Mouse (Mus musculus) T-helper 2 cell (primary cell): ENCODE data around the gene Ppcdc.
"Not testable (repeated sequence)": the region's sequence is repeated elsewhere in the genome, so short reads cannot be mapped to it uniquely, and the experiment has no call there.

Source experiments
- in situ Hi-C: fragments of 300-600 bp; cut with MboI, MseI; formaldehyde crosslinking; loops from one replicate; pipeline ENCODE4 v1.15.1; 2025; ENCODE audit warnings: high pct_unique_total_duplicates

The Ppcdc gene

DNA sequence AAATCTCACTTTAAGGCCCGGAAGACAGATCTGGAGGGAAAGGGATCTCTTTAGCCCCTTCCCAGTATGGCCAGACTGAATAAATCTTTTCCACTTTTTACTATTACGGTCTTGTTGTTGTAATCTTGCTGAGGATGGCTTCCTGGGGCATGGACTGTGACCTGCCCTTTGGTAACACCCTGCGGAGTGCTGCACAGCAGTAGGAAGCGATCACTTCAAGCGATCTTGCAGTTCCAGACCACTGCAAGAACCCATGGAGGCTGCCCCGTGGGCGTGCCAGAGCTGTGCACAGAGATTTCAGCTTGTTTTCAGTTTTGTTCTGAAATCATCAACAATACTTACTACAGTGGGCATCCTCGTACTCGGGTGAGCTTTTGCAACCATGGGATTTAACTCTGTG, 8.7 kb downstream of the Ppcdc start:
- in situ Hi-C loops, result no loop called here

DNA sequence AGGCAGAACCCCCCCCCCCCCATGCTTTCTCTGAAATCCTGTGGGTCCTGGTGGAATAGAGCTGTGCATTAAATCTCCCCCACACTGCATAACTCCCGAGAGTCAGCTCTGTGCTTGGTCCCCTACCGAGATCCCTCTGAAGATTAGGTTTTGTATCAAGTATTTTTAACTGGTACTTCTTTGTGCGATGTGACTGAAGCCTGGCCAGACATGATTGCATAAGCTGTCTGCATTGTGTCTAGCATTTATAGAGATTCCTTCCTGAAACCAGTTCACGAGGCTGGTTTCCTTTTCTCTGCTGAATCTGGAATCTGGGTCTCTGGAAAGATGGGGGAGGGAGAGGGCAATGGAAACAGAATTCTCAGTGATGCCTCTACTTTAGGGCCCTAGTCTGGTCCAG, 11.5 kb downstream of the Ppcdc start:
- in situ Hi-C loops, result no loop called here

DNA sequence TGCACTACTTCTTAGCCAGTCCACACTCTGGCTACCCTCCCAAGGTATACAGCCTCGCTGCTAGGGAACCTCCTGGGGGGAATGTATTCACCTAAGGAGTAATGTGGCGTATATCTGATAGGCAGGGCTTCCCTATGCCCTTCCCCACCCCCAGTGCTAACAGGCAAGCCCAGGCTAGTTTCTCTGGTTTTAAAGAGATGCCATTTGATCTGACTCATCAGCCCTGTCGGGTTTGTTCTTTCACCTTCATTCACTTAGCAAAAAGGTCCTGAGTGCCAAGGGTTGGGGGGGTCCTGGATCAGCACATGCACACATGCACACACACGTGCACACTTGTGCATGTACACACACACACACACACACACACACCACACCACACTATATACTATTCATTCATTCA, 12.0 kb downstream of the Ppcdc start:
- in situ Hi-C loops, result no loop called here

DNA sequence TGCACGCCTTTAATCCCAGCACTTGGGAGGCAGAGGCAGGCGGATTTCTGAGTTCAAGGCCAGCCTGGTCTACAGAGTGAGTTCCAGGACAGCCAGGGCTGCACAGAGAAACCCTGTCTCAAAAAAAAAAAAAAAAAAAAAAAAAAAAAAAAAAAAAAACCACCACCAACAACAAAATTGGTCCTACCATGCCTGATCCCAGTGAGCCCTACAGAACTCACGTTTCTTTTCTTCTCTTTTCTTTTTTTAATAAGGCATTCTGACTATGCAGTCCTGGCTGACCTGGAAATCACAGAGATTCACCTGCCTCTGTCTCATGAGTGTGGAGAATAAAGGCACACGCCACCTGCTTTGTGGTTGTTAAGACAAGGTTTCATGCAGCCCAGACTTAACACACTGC, 12.8 kb downstream of the Ppcdc start:
- in situ Hi-C loops, result not testable (repeated sequence)

DNA sequence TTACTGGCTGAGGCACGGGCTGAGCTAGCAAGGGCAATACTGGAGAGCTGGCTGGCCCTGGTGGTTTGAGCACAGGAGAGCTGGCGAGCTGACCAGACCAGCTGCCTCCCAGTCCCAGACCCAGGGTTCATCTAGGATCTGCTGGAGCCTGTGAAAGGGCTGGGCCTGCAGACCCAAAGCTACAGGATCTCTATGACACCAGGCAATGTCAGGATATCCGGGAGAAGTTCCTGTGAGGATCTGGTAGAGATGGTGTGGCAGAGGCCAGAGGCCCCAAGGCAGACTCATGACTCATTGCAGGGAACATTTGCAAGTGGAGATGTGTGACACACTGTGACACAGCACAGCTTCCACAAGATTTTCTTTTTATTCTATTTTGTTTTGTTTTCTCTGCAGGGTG, 14.8 kb downstream of the Ppcdc start:
- in situ Hi-C loops, result no loop called here

DNA sequence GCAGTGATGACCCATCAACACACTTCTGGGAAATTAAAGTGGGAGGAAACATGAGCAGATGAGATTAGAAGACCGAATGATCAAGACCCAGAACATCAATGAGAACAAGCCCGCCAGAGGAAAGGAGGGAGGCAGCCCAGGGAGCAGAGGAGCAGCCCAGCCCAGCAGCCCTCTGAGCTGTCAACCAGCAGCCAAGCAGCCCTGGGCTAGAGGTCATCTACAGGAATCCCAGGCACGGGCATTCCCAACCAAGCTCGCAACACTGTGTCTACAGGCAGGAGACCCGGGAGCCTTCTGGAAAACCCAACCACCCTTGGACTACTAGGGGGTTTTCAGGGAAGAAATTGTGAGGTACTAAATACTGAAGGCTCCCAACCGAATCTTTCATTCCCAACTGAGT, 15.9 kb downstream of the Ppcdc start:
- in situ Hi-C loops, result no loop called here

DNA sequence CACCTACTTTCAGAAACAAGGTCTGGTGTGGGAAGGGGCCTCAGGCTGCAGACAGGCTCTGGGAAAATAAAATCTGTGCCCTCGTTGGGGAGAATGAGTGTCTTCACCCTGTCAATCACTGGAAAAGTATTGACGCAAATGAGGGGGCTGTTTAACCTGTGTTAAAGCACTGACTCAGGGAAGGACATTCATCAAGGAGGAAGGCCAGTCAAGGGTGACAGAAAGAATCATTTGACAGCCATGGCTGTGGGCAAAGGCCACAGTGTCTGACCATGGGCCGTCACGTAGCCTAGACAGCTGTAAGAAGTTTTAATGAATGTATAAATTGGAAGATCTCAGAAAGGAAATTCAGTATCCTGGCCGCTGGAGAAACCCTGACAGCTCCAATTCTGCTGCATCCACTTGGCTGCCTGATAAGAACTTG, 18.2 kb downstream of the Ppcdc start:
- in situ Hi-C loops, result no loop called here

DNA sequence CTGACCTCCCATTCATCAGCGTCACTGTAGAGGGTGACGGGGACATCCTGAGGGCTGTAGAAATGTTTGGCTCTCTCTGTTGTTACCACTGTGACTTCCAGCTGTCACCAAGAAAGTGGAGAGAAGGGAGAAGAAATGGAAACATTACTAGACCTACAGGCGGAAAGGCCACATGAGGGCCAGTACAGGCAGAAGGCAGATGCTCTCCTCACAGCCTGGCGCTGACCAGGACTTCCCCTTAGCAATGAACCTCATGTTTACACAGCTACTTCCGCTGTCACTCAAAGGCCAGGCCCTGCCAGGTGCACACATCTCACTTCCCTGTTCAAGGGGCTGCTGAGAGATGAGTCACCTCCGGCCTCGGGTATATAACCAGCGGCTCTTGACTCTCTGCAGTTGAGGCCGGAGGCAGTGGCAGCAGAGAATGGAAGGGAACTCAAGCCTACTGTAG, 18.8 kb downstream of the Ppcdc start:
- in situ Hi-C loops, result no loop called here

DNA sequence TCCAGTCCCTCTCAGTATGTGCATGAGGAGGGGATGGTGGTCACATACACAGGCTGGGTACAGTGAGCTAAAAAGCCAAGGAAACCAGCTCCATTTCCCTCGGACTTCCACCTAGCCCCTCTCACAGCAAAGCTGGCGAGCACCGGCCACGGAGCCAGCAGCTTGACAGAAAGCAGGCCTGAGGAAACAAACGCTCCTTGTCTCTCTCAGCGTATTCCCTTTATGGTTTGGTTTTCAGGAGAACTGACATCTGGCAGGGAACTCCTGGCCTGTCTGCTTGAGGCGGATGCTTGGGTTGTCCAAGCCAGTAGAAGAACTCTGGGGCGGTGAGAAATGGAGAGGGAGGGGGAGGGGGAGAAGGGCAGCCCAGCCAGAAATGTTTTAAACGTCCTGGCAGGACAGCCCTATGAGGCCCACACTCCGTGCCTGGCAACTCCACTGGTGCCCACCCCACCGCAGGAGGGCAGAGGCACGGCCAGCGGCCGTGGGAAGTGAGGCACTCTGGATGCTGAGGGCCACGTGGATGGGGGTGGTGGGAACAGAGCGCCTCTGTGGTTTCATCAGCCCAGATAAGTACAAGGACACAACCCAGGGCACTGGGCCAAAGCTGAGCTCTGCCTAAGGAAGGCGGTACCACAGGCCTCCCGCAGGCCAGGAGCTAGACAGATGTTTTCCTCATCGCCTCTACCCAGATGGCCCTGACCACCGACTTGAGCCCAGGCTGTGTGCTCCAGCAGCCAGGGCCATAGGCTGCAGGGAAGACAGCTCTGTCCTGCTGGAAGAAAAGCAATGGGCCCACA, 19.4 kb downstream of the Ppcdc start:
- in situ Hi-C loops, result no loop called here

DNA sequence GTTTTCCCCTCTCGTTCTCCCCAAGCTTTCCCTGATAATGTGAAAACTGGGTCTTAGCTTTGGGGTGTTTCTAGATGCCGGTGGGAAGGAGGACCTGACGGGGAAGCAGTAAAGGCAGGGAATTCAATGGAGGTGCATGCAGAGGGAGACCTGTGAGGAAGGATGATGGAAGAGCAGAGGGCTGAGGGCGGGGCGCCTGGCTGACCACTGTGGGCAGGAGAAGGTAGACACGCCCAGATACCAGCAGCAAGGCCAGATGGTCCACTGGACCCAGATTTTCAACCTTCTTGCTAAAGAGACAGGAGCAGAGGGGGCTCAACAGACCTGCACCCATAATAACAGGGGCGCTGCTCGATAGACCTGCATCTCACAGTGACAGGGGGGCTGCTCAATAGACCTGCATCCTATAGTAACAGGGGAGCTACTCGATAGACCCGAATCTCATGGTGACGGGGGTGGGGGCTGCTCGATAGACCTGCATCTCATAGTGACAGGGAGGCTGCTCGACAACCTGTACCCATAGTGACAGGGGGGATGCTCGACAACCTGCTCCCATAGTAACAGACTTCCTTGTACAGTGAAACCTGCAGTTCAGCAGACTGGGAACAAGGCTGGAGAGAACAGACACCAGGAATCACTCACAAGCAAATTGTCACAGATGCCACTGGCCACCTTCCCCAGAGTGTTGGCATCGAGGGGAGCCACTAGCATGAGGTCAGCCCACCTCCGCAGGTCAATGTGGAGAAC, 20.2 kb downstream of the Ppcdc start:
- in situ Hi-C loops, result loop anchor here (10.0 kb wide), 1 partner anchor 165 kb away; no protein-coding TSS in a partner anchor

DNA sequence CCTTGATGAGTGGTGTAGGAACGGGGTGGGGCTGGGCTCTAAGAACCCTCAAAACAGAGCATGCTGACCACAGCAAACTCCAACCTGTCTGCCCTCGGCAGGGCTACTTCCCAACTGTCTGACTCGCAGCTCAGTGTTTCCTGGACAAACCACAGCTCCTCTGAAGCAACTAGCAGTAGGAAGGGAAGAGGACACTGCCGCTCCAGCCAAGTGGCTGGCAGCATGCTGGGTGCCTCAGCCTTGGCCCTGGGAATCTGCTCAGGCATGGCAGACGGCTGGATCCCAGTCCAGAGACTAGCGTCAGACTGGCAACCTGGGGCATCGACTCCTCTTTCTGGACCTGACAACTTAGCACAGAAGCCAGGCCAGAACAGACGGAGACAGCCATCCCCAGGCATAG, 22.6 kb downstream of the Ppcdc start:
- in situ Hi-C loops, result loop anchor here (10.0 kb wide), 1 partner anchor 163 kb away; no protein-coding TSS in a partner anchor

DNA sequence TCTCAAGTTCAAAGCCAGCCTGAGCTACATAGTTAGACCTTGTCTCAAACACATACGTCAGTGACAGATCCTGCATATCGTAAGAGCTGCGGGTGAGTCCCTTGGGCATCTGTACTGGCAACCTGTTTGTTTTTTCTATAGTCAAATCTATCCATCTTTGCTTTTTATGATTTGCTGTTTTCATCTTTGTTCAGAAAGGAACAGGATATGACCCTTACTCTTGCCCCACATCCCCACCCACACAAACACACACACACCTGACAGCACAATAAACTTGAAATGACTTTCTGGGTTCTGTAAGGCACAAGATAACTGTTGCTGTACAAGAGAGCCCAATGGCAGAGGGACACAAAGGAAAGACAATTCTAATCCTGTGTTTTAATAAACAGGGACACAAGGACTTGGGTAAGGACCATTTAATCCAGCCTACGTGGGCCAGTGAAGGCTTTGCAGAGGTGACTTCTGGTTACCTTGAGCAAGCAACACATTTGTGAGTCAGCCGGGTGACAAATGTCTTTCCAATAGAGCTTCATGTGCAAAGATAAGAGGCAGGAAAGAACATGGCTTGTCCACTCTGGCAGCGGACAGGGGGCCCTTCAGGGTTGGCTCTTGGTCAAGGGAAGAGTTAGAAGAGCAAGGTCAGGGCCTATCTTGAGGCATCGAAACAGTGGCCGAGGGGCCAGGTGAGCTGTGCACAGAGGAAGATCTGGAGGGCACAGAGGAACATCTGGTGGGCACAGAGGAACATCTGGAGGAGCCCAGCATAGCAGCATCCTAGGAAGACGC, 32.6 kb downstream of the Ppcdc start:
- in situ Hi-C loops, result no loop called here

DNA sequence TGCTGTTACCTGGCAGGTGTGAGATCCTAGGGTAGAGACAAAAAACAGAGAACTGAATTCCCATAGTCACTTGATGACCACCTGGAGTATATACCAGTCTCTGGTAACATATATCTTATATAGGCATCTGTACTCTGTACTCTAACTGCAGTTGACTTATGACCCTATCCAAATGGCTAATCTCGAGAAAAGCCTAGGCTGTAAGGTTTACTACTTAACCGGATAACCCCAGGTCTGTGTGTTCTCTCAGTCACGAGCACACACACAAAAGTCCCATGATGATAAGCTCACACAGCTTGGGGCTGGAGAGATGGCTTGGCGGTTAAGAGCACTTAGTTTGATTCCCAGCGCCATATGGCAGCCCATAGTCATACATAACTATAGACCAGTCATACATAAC, 33.5 kb downstream of the Ppcdc start:
- in situ Hi-C loops, result no loop called here

DNA sequence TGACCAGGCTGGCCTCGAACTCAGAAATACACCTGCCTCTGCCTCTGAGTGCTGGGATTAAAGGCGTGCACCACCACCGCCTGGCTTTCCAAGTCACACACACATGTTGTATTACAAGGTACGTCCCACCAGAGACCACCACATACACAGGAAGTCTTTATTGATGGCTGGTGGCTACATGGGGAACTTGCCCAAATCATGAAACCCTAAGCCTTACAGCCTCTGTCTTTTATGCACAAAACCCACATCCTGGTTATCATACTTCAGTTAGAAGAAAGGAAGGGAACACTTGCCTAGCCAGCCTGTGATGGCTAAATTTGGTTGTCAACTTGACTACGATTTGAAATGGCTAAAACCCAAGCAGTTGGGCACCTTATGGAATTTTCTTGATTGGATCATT, 35.9 kb downstream of the Ppcdc start:
- in situ Hi-C loops, result no loop called here

DNA sequence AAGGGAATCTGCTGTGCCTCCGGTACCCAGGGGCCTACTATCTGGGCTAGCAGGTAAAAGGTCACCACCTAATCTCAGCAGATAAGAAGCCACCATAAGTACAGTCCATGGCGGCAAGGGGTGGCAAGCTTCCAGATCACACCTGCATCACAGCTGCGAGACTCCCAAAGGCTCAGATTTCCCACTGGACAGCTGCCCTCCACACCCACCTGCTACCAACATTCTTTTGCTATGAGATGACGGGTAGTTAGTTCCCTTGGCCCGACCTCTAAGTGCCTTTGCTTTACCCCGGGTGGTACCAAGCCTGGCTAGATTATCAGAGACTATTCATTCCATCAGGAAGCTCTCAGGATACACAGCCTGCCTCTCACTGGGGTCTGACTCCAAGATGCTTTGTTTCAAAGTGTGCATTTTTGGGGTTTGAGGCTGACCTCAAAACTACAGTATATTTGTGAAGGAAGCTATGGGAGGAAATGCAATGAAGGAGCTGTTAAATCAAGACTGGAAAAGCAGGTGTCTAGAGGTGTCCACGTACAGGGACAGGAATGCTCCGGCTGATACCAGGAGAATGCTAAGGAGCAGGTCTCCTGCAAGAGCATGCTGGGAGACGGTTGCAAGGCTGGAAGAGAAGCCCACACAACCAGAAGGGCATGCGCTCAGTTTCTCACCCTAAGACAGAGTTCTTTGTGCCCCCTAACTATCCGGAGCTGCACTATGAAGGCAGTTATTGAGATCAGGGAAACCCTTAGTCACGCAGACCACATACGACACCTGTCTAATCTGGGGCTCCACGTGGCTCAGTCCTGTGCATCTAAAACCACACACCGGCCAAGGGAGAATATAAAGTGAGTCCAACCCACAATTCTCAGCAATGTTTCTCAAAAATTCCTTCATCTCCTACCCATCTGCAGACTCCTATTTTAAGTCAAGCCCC, 37.3 kb downstream of the Ppcdc start:
- in situ Hi-C loops, result no loop called here

DNA sequence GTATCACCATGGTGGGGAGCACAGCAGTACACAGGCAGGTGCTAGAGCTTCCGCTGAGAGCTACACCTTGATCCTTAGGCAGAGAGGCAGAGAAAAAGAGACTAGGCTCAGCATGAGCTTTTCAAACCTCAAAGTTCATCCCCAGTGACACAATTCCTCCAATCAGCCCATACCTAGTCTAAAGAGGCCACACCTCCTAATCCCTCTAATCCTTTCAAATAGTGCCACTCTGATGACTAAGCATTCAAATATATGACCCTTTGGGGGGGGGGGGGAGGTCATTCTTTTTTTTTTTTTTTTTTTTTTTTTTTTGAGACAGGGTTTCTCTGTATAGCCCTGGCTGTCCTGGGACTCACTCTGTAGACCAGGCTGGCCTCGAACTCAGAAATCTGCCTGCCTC, 41.2 kb downstream of the Ppcdc start:
- in situ Hi-C loops, result no loop called here

DNA sequence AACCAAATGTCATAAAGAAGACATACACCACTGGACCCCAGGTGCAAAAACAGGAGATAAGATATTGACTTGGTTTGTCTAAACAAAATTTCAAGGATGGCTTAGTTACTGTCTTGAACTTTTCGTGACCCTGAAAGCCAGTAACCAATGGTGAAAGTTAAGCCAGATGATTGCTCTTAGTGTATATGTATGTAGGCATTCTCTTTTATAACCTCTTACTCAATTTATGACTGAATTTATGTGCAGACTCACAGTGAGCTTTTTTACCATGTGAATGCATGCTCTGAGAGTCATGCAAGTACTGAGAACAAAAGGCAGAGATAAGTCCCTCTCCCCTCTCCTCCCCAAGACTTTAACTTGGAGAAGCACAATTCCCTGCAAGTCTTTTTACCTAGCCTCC, 47.0 kb downstream of the Ppcdc start:
- in situ Hi-C loops, result no loop called here

DNA sequence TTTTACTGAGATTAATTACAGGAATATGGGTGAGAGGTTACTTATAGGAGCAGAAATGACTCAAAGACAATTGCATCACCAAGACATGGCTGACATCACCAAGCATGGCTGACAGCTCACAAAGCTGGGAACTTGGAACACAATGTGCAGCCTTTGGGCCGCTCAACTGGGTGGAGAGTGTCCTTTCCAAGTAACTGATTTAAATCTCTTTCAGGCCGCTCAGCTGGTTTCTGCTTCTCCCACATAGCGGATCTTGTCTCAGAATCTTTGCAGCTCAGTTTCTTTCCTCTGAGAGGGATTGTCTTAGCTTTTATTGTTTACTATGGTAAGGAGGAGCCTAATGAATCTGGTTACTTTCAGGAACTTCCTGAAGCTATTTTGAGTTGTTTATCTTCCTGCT, 49.1 kb downstream of the Ppcdc start:
- in situ Hi-C loops, result no loop called here

DNA sequence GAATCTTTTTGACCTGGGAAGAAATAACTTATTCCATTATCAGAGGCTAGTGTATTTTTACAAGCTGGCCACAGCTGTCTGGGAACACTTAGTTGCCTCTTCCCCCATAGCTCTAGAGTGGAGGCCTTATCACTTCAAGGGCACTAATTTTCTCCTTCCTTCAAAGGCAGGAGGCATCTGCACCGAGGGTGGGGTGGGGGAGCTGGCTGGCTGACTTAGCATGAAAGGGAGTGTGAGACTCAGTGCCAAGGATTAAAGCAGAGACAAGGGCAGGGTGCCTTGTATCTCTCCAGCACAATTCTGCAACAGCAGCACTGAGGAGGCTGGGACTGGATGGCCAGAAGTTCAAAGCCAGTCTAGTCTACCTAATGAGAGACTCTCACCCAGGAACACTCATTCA, 50.8 kb downstream of the Ppcdc start:
- in situ Hi-C loops, result no loop called here

DNA sequence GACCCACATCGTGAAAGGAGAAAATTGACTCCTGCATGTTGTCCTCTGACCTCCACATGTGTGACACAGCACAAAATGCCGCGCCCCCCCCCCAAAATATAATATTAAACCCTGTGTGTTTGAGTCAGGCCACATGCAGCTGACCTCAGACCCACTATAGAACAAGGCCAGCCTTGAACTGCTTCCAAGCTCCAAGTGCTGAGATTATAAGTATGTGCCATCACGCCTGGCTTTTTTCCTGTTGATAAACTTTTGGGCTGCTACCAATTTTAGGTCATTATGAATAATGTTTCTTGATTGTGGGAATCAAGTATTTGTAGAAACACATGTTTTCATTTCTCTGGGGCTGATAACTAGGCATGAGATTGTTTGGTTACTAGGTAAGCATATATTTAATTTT, 53.0 kb downstream of the Ppcdc start:
- in situ Hi-C loops, result no loop called here

DNA sequence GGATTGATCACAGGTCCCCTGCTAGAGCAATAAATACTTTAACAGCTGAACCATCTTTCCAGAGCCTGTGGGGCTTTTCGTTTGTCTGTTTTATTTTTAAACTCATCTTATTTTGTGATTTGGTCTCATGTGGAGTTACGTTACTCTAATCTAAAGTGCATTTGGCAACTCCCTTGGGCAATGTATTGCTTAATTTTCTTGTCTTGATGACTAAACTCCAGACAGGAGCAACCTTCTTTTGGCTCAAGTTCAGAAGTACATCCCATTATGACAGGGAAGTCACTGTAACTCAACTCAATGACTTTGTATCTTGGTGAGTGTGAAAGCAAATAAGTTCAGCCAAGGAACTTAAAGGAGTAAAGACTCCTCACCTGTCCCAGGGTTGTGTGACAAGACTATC, 55.3 kb downstream of the Ppcdc start:
- in situ Hi-C loops, result no loop called here
